Mouse (Mus musculus) forebrain, embryonic 14.5 days (tissue): ENCODE measurements around the gene Gm11037. TPM values are rescaled to one million over a fixed set of nuclear protein-coding genes. Genes with fewer than 3 reads are reported as not detected.

ENCODE experiments used
- ATAC-seq: fragments of 200-750 bp; cut with Nextera tagmentation; 2 replicates; pipeline ENCODE4 v1.8.0; 2017; ENCODE audit warnings: mild to moderate bottlenecking, moderate library complexity
- DNase-seq: peaks from one replicate; pipeline ENCODE4 v3.0.0-alpha.2; 2015; ENCODE audit warnings: low spot score
- H3K27ac ChIP-seq: fragments of 300-500 bp; sonication (generic); 2 replicates; pipeline ENCODE4 v1.5.1; 2014; ENCODE audit warnings: low read depth, mild to moderate bottlenecking, control low read depth, low read length, moderate library complexity
- H3K27me3 ChIP-seq: fragments of 300-500 bp; sonication (generic); replicated peaks from 2 replicates; pipeline ENCODE4 v1.6.1; 2014; ENCODE audit warnings: low read length, control low read depth, mixed read lengths; ENCODE audit not compliant: control insufficient read depth, insufficient read depth
- H3K36me3 ChIP-seq: fragments of 300-500 bp; sonication (generic); 2 replicates; pipeline ENCODE4 v1.6.1; 2014; ENCODE audit warnings: low read length, control low read depth; ENCODE audit not compliant: control insufficient read depth, insufficient read depth
- H3K4me1 ChIP-seq: fragments of 300-500 bp; sonication (generic); 2 replicates; pipeline ENCODE4 v1.6.1; 2014; ENCODE audit warnings: antibody characterized with exemption, low read length, control low read depth; ENCODE audit not compliant: control insufficient read depth, insufficient read depth
- H3K4me2 ChIP-seq: fragments of 300-500 bp; sonication (generic); 2 replicates; pipeline ENCODE4 v1.6.1; 2014; ENCODE audit warnings: mild to moderate bottlenecking, control low read depth, low read length
- H3K4me3 ChIP-seq: fragments of 300-500 bp; sonication (generic); 2 replicates; pipeline ENCODE4 v1.5.1; 2014; ENCODE audit warnings: low read depth, low read length, control low read depth
- H3K9ac ChIP-seq: fragments of 300-500 bp; sonication (generic); 2 replicates; pipeline ENCODE4 v1.6.1; 2014; ENCODE audit warnings: mild to moderate bottlenecking, low read length, control low read depth, moderate library complexity
- H3K9me3 ChIP-seq: fragments of 300-500 bp; sonication (generic); replicated peaks from 2 replicates; pipeline ENCODE4 v1.6.1; 2016; ENCODE audit warnings: low read length, control low read depth, mixed read lengths; ENCODE audit not compliant: control insufficient read depth
- WGBS: fragments of 180-500 bp; shearing (Covaris S2); extraction: QIAGEN DNeasy Blood & Tissue Kit; methylation state at CpG from one replicate; pipeline ENCODE4 v1.1.7; 2014; 5-methylcytosine and 5-hydroxymethylcytosine counted together
- polyA plus RNA-seq: library from polyadenylated mRNA; unstranded; fragments of >200 nt; fragmentation: Nextera tagmentation; extraction: Ambion mirVana; gene quantifications from 2 replicates; pipeline ENCODE4 v1.2.1, GENCODE M21; 2014

Gm11037 gene
- polyA plus RNA-seq = not detected in 2 replicates

GRCm38 (mm10) chr2:131132930-131133547 is at the start of gene Gm11037:
Gm11037 (plus strand) TSS chr2:131133497.
- Histone ChIP-seq H3K4me1 (no peaks in the 10 kb centered on the region), H3K9me3 (no peaks in the 10 kb centered on the region), H3K9ac (no peak within 1 kb of the TSS), H3K36me3 (no peaks in the 10 kb centered on the region), H3K27ac (no peak within 1 kb of the TSS), H3K4me2 (no peak within 1 kb of the TSS), H3K4me3 (no peak within 1 kb of the TSS), H3K27me3 (no peaks in the 10 kb centered on the region)
- DNase-seq = no peak
- no peak for ATAC-seq
- 92% methylated on average over 9 of the region's 9 CpGs for WGBS

- Histone ChIP-seq H3K27ac (no peak overlapping the region), H3K36me3 (no peaks in the 10 kb centered on the region), H3K9me3 (no peaks in the 10 kb centered on the region), H3K4me3 (no peak overlapping the region), H3K27me3 (no peaks in the 10 kb centered on the region), H3K4me2 (no peak overlapping the region), H3K9ac (no peak overlapping the region), H3K4me1 (no peaks in the 10 kb centered on the region)
- no peak for ATAC-seq
- 88% methylated on average over 4 of the region's 4 CpGs for WGBS
- no peak for DNase-seq
Measured at GRCm38 (mm10) chr2:131084206-131084605, 49.1 kb upstream of the Gm11037 start.

GRCm38 (mm10) chr2:131086667-131087390 is 46.5 kb upstream of the Gm11037 start, which contains the start of gene Siglec1:
Siglec1 (minus strand) TSS chr2:131086765.
- no peak for ATAC-seq

GRCm38 (mm10) chr2:131088581-131088980 is 44.7 kb upstream of the Gm11037 start:
- H3K4me1 ChIP-seq = no peaks in the 10 kb centered on the region
- H3K4me3 ChIP-seq = no peak overlapping the region
- no peaks in the 10 kb centered on the region for H3K27me3 ChIP-seq
- H3K9me3 ChIP-seq = no peaks in the 10 kb centered on the region
- H3K27ac ChIP-seq = no peak overlapping the region
- ATAC-seq = no peak
- no peaks in the 10 kb centered on the region for H3K36me3 ChIP-seq
- H3K9ac ChIP-seq = no peak overlapping the region
- DNase-seq = no peak
- H3K4me2 ChIP-seq = no peak overlapping the region
- WGBS = 72% methylated on average over 4 of the region's 4 CpGs

More at GRCm38 (mm10) chr2:131086667-131087390, 46.5 kb upstream of the Gm11037 start, which contains the start of gene Siglec1:
- DNase-seq = no peak
- WGBS = 84% methylated on average over 11 of the region's 11 CpGs
- Histone ChIP-seq H3K4me1 (no peaks in the 10 kb centered on the region), H3K27me3 (no peaks in the 10 kb centered on the region), H3K9ac (no peak within 1 kb of the TSS), H3K4me3 (no peak within 1 kb of the TSS), H3K36me3 (no peaks in the 10 kb centered on the region), H3K4me2 (no peak within 1 kb of the TSS), H3K27ac (no peak within 1 kb of the TSS), H3K9me3 (no peaks in the 10 kb centered on the region)

- Histone ChIP-seq H3K4me2 (no peak overlapping the region), H3K4me3 (no peak overlapping the region), H3K27ac (no peak overlapping the region), H3K27me3 (no peaks in the 10 kb centered on the region), H3K36me3 (no peaks in the 10 kb centered on the region), H3K4me1 (no peaks in the 10 kb centered on the region), H3K9me3 (no peaks in the 10 kb centered on the region), H3K9ac (no peak overlapping the region)
- DNase-seq = no peak
- WGBS = 81% methylated on average over 1 of the region's 1 CpGs
- no peak for ATAC-seq
Measured at GRCm38 (mm10) chr2:131089634-131090033, 43.7 kb upstream of the Gm11037 start.

GRCm38 (mm10) chr2:131090852-131091251 is 42.4 kb upstream of the Gm11037 start:
- H3K27me3 ChIP-seq = no peaks in the 10 kb centered on the region
- no peak overlapping the region for H3K4me2 ChIP-seq
- H3K27ac ChIP-seq = no peak overlapping the region
- H3K4me3 ChIP-seq = no peak overlapping the region
- ATAC-seq (no peak), DNase-seq (no peak)
- no peak overlapping the region for H3K9ac ChIP-seq
- 92% methylated on average over 3 of the region's 3 CpGs for WGBS
- H3K4me1 ChIP-seq = no peaks in the 10 kb centered on the region
- no peaks in the 10 kb centered on the region for H3K36me3 ChIP-seq
- H3K9me3 ChIP-seq = no peaks in the 10 kb centered on the region

GRCm38 (mm10) chr2:131093577-131093976 is 39.7 kb upstream of the Gm11037 start:
- H3K9ac ChIP-seq = no peak overlapping the region
- WGBS = 91% methylated on average over 5 of the region's 5 CpGs
- no peaks in the 10 kb centered on the region for H3K36me3 ChIP-seq

GRCm38 (mm10) chr2:131094823-131095222 is 38.5 kb upstream of the Gm11037 start:
- H3K4me2 ChIP-seq = no peak overlapping the region
- DNase-seq (peak; percentile 76), ATAC-seq (peak; percentile 77)
- no peaks in the 10 kb centered on the region for H3K36me3 ChIP-seq
- H3K4me3 ChIP-seq = no peak overlapping the region
- no peaks in the 10 kb centered on the region for H3K27me3 ChIP-seq
- 0% methylated on average over 1 of the region's 1 CpGs for WGBS
- H3K27ac ChIP-seq = no peak overlapping the region
- H3K9ac ChIP-seq = no peak overlapping the region
- no peaks in the 10 kb centered on the region for H3K9me3 ChIP-seq
- no peaks in the 10 kb centered on the region for H3K4me1 ChIP-seq

More at GRCm38 (mm10) chr2:131093577-131093976, 39.7 kb upstream of the Gm11037 start:
- no peak overlapping the region for H3K4me2 ChIP-seq
- DNase-seq = no peak
- no peaks in the 10 kb centered on the region for H3K27me3 ChIP-seq
- H3K9me3 ChIP-seq = no peaks in the 10 kb centered on the region
- no peak for ATAC-seq
- H3K27ac ChIP-seq = no peak overlapping the region
- H3K4me3 ChIP-seq = no peak overlapping the region
- no peaks in the 10 kb centered on the region for H3K4me1 ChIP-seq
